Mouse (Mus musculus): ENCODE results near the gene Sprr2e.

The Sprr2e gene

GRCm38 (mm10) chr3:92351843-92352242, at the start of gene Sprr2e:
Gene Sprr2e (plus strand): TSS chr3:92352143.
- DNase-seq (ENCODE audit: low spot score in 2 of 2) = no peak

- no peak for DNase-seq (ENCODE audit: low spot score in 2 of 2)
These were observed 44.5 kb upstream of the Sprr2e start for GRCm38 (mm10) chr3:92307406-92307805.

- DNase-seq (ENCODE audit: low spot score in 2 of 2) = no peak
These were observed 35.6 kb upstream of the Sprr2e start, which contains the start of gene Sprr2b for GRCm38 (mm10) chr3:92316320-92316719. Gene Sprr2b (plus strand): TSS chr3:92316620.

- no peak for DNase-seq (ENCODE audit: low spot score in 2 of 2)
These were observed 34.6 kb upstream of the Sprr2e start for GRCm38 (mm10) chr3:92317384-92317783.

GRCm38 (mm10) chr3:92336278-92336677, 15.7 kb upstream of the Sprr2e start:
- DNase-seq (ENCODE audit: low spot score in 2 of 2) = no peak

- DNase-seq (ENCODE audit: low spot score in 2 of 2) = no peak
These were observed 13.1 kb upstream of the Sprr2e start, which contains the start of gene Sprr2d for GRCm38 (mm10) chr3:92338840-92339239. Gene Sprr2d (plus strand): TSS chr3:92339140.

GRCm38 (mm10) chr3:92361619-92362018, 9.7 kb downstream of the Sprr2e start:
- DNase-seq (ENCODE audit: low spot score in 2 of 2) = no peak

GRCm38 (mm10) chr3:92364887-92365286, 12.9 kb downstream of the Sprr2e start, which contains the start of gene Sprr2f:
Gene Sprr2f (plus strand): TSS chr3:92365187.
- no peak for DNase-seq (ENCODE audit: low spot score in 2 of 2)

- no peak for DNase-seq (ENCODE audit: low spot score in 2 of 2)
These were observed 21.7 kb downstream of the Sprr2e start for GRCm38 (mm10) chr3:92373613-92374012.

GRCm38 (mm10) chr3:92385385-92385784, 33.4 kb downstream of the Sprr2e start, which contains the start of gene Sprr2h:
Gene Sprr2h (plus strand): TSS chr3:92385685.
- DNase-seq (ENCODE audit: low spot score in 2 of 2) = no peak

GRCm38 (mm10) chr3:92394301-92394700, 42.4 kb downstream of the Sprr2e start:
- DNase-seq (ENCODE audit: low spot score in 2 of 2) = no peak
